Mouse (Mus musculus) monocyte, adult 59 days (primary cell): ENCODE data around the gene Extl2. TPM values are rescaled to one million over a fixed set of nuclear protein-coding genes. Genes with fewer than 3 reads are reported as not detected.

Experiments used
- total RNA-seq, 2 experiments: library from RNA; stranded (reverse); gene quantifications; one replicate each; pipeline ENCODE4 v1.2.4; 2023

Gene Extl2
- 1 to 10 TPM; 5.6 to 7.6 TPM for total RNA-seq

GRCm38 (mm10) chr3:116006978-116007940, at the start of gene Extl2, which contains the start of gene Slc30a7:
Gene Extl2 (plus strand): TSS chr3:116007462.
Gene Slc30a7 (minus strand): TSS chr3:116007406.

Other genes starting within 250 kb of the Extl2 start
- gene Dph5, start 119.6 kb upstream of the Extl2 start, total RNA-seq = 10 to 100 TPM in 1 of 2 experiments, 1 to 10 TPM in 1; 8.3 to 16.0 TPM
- gene Slc30a7, start 56 bp upstream of the Extl2 start, total RNA-seq = 10 to 100 TPM; 42.5 to 43.3 TPM
- 100 to 1,000 TPM; 534 to 567 TPM for gene Vcam1, start 122.2 kb downstream of the Extl2 start, total RNA-seq
- gene Gpr88, start 246.0 kb downstream of the Extl2 start, total RNA-seq = under 1 TPM in 1 of 2 experiments, not detected in 1; 0.18 TPM